Comparison of ENCODE assay signal across 22 mouse cellular contexts in the genomic region with DNA sequence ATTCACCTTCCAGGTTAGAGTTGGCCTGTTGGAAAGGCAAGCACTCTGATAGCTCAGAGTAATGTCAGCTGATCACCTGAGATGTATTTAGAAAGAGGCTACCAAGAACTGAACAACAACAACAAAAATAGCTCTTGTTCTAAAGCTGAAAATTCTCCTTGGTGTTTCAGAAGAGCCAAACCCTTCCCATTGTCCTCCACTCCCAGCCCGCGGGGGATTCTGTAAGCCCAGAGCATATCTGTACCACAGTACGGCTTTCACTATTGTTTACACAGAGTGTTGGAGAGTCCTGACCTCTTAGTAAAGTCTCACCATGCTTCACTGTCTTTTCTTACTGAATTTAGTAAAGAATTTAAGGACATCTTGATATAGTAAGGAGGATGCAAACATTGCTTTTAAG.
DNase-seq lines count a peak whose midpoint lies in the region; ATAC-seq and TF ChIP-seq lines count a peak whose summit lies in the region.
"Had no signal": no experiment of that assay in that cellular context is flagged by ENCODE, and none has a peak within 500 bp of the region (broad histone marks: within the 10 kb centered on the region; RNA-seq: fewer than 3 reads in every experiment).

No protein-coding gene starts in this region.

- H3K27me3 ChIP-seq in heart, adult 2 months (ENCODE audit: control insufficient read depth, insufficient read depth, low read length): no peaks in the 10 kb centered on the region
- no peaks in the 10 kb centered on the region for H3K27me3 ChIP-seq in midbrain, embryonic 11.5 days (ENCODE audit: control insufficient read depth, insufficient read depth, low read length)
- no peaks in the 10 kb centered on the region for H3K27me3 ChIP-seq in midbrain, embryonic 13.5 days
- H3K27me3 ChIP-seq: CH12.LX; forebrain, embryonic 13.5 days had no signal

- no peak overlapping the region for H3K9ac ChIP-seq in heart, adult 2 months (ENCODE audit: low read depth, low read length)
- H3K9ac ChIP-seq in midbrain, embryonic 11.5 days (ENCODE audit: low read length): no peak overlapping the region
- no peak overlapping the region for H3K9ac ChIP-seq in midbrain, embryonic 13.5 days (replicated peaks)
- H3K9ac ChIP-seq: forebrain, embryonic 13.5 days; hindbrain, embryonic 14.5 days had no signal

- H3K4me3 ChIP-seq in heart, adult 2 months: no peak overlapping the region
- H3K4me3 ChIP-seq in midbrain, embryonic 11.5 days (ENCODE audit: low read depth, low read length): no peak overlapping the region
- H3K4me3 ChIP-seq in midbrain, embryonic 13.5 days (replicated peaks): no peak overlapping the region
- H3K4me3 ChIP-seq: forebrain, embryonic 10.5 days; forebrain, embryonic 13.5 days; hindbrain, embryonic 10.5 days had no signal

- H3K4me1 ChIP-seq in heart, adult 2 months (ENCODE audit: control insufficient read depth, insufficient read depth, low read length): peaks cover 3% of the 10 kb centered on the region
- no peaks in the 10 kb centered on the region for H3K4me1 ChIP-seq in midbrain, embryonic 11.5 days (ENCODE audit: control insufficient read depth, insufficient read depth, low read length)
- H3K4me1 ChIP-seq in midbrain, embryonic 13.5 days (replicated peaks): 0 out of 2 replicates have a peak, but pooled peaks cover 4% of the 10 kb centered on the region

- TF ChIP-seq POLR2A in heart, adult 2 months (IDR thresholded peaks at IDR 0.05; ENCODE audit: insufficient read depth, low read depth, low read length): no peak

- H3K9me3 ChIP-seq in midbrain, embryonic 11.5 days (ENCODE audit: control insufficient read depth, low read length): no peaks in the 10 kb centered on the region
- H3K9me3 ChIP-seq in midbrain, embryonic 13.5 days: no peaks in the 10 kb centered on the region
- H3K9me3 ChIP-seq: forebrain, embryonic 10.5 days; forebrain, embryonic 13.5 days; hindbrain, embryonic 10.5 days had no signal

- 36% methylated on average over 3 of the region's 3 CpGs for WGBS in heart, adult 2 months
- WGBS in midbrain, embryonic 11.5 days: 91% methylated on average over 3 of the region's 3 CpGs
- 82% methylated on average over 3 of the region's 3 CpGs for WGBS in midbrain, embryonic 13.5 days

- TF ChIP-seq EP300 in heart, adult 2 months (IDR thresholded peaks at IDR 0.05; ENCODE audit: insufficient read depth, low read depth, low read length): no peak

- intact Hi-C loops in heart, adult 2 months (cut with DNase I): no loop called here
- intact Hi-C loops in gastrocnemius, postnatal 36 days (cut with DNase I): no loop called here

- no peak for ATAC-seq in midbrain, embryonic 11.5 days (ENCODE audit: low FRiP score)
- no peak for ATAC-seq in midbrain, embryonic 13.5 days
- ATAC-seq: forebrain, embryonic 13.5 days; hindbrain, postnatal 0 days; inflammation-experienced regulatory T-cells, adult 6 months; intestine, embryonic 16.5 days had no signal

- H3K79me2 ChIP-seq in heart, adult 2 months (replicated peaks; ENCODE audit: control insufficient read depth, insufficient read depth, low read length): peaks cover 4% of the 10 kb centered on the region

- H3K4me2 ChIP-seq in midbrain, embryonic 11.5 days: no peak overlapping the region
- no peak overlapping the region for H3K4me2 ChIP-seq in midbrain, embryonic 13.5 days (replicated peaks)
- H3K4me2 ChIP-seq: forebrain, embryonic 13.5 days; heart, embryonic 11.5 days; hindbrain, embryonic 14.5 days had no signal

- TF ChIP-seq CTCF in heart, adult 2 months (IDR thresholded peaks at IDR 0.05): no peak

- H3K36me3 ChIP-seq in heart, adult 2 months (ENCODE audit: control insufficient read depth, insufficient read depth, low read length): peaks cover 19% of the 10 kb centered on the region
- H3K36me3 ChIP-seq in midbrain, embryonic 11.5 days (ENCODE audit: control insufficient read depth, insufficient read depth, low read length): no peaks in the 10 kb centered on the region
- no peaks in the 10 kb centered on the region for H3K36me3 ChIP-seq in midbrain, embryonic 13.5 days

- peak overlapping the region; percentile 61 for H3K27ac ChIP-seq in heart, adult 2 months
- H3K27ac ChIP-seq in midbrain, embryonic 11.5 days (ENCODE audit: low read depth, low read length): no peak overlapping the region
- H3K27ac ChIP-seq in midbrain, embryonic 13.5 days: no peak overlapping the region
- H3K27ac ChIP-seq: forebrain, embryonic 10.5 days; forebrain, embryonic 13.5 days; hindbrain, embryonic 10.5 days; hindbrain, embryonic 14.5 days; hindbrain, postnatal 0 days had no signal

- no peak for DNase-seq in heart, adult 2 months
- DNase-seq in heart, postnatal 4 days: no peak
- DNase-seq in midbrain, embryonic 11.5 days (ENCODE audit: low spot score, missing footprints): peak; percentile 19
- DNase-seq in ZHBTc4 (ENCODE audit: low read depth, low spot score): peak; percentile 74
- no peak for DNase-seq in c-Kit-positive CD71-positive TER-119-positive erythroid progenitor cells, embryonic 14.5 days (ENCODE audit: low spot score)
- DNase-seq in gastrocnemius, postnatal 36 days: no peak
- DNase-seq: adrenal gland, postnatal 14 days; B cell, adult 2 months; cerebellum, adult 11-12 months; cerebellum, adult 8-10 months; cerebellum, postnatal 36 days; gastrocnemius, postnatal 10 days had no signal

Comparison
In these comparisons a context has a peak if more than half of its experiments do, and no peak if none do; other contexts are left out.
1. DNase-seq: peak in midbrain, embryonic 11.5 days (single experiment) and ZHBTc4 (single experiment); none in heart, adult 2 months (0 of 2), heart, postnatal 4 days (single experiment), c-Kit-positive CD71-positive TER-119-positive erythroid progenitor cells, embryonic 14.5 days (single experiment) and gastrocnemius, postnatal 36 days (0 of 2).